Mouse (Mus musculus) lung, embryonic 16.5 days (tissue): ENCODE results near the gene Gm43552. TPM values are rescaled to one million over a fixed set of nuclear protein-coding genes. Genes with fewer than 3 reads are reported as not detected.

Experiments used
- polyA plus RNA-seq: library from polyadenylated mRNA; unstranded; fragments of >200 nt; fragmentation: Nextera tagmentation; extraction: Ambion mirVana; gene quantifications from 2 replicates; pipeline ENCODE4 v1.2.1, GENCODE M21; 2015

Gene Gm43552
- polyA plus RNA-seq, 1 experiment from 2014 or later: not detected

Other genes with a start within 250 kb of the Gm43552 start
- 73.0 and 85.7 TPM in 2 replicates for gene Rfc1, start 157.2 kb downstream of the Gm43552 start, polyA plus RNA-seq
- 0.05 and 0.20 TPM in 2 replicates for gene Klb, start 144.5 kb downstream of the Gm43552 start, polyA plus RNA-seq
- gene Rpl9, start 101.4 kb downstream of the Gm43552 start, polyA plus RNA-seq: 1,031 and 1,063 TPM in 2 replicates
- gene Lias, start 101.3 kb downstream of the Gm43552 start, polyA plus RNA-seq: 55.7 TPM in 2 replicates
- gene Ugdh, start 56.9 kb downstream of the Gm43552 start, polyA plus RNA-seq: 139 and 148 TPM in 2 replicates
- gene Smim14, start 44.4 kb upstream of the Gm43552 start, polyA plus RNA-seq: 104 and 121 TPM in 2 replicates
- gene Ube2k, start 44.4 kb upstream of the Gm43552 start, polyA plus RNA-seq: 133 and 146 TPM in 2 replicates
- gene Pds5a, start 205.4 kb upstream of the Gm43552 start, polyA plus RNA-seq: 53.9 and 59.6 TPM in 2 replicates